Mouse (Mus musculus) G1E (cell line): ENCODE results near the gene Marveld3. TPM values are rescaled to one million over a fixed set of nuclear protein-coding genes. Genes with fewer than 3 reads are reported as not detected.

Experiments used
- ATAC-seq: 2 replicates; pipeline ENCODE4 v1.8.0; 2016; ENCODE audit warnings: mild to moderate bottlenecking; ENCODE audit not compliant: insufficient number of reproducible peaks, poor library complexity, low FRiP score, severe bottlenecking; ENCODE audit errors: extremely low read depth
- DNase-seq: peaks from one replicate; pipeline ENCODE4 v3.0.0; 2012; ENCODE audit warnings: low spot score
- H3K27me3 ChIP-seq: 2 replicates; pipeline ENCODE4 v1.6.1; 2012; ENCODE audit warnings: mild to moderate bottlenecking, low read length, inconsistent platforms; ENCODE audit not compliant: insufficient read depth
- H3K36me3 ChIP-seq: replicated peaks from 2 replicates; pipeline ENCODE3; 2012; ENCODE audit warnings: mild to moderate bottlenecking, inconsistent platforms
- H3K4me1 ChIP-seq: 2 replicates; pipeline ENCODE4 v1.6.1; 2012; ENCODE audit warnings: low read depth, low read length, inconsistent platforms, mixed read lengths; ENCODE audit not compliant: insufficient read depth
- H3K4me3 ChIP-seq: 2 replicates; pipeline ENCODE4 v1.5.1; 2012; ENCODE audit warnings: low read depth, mild to moderate bottlenecking, inconsistent platforms, low read length, moderate library complexity, mixed read lengths
- H3K9me3 ChIP-seq: replicated peaks from 2 replicates; pipeline ENCODE4 v1.6.1; 2012; ENCODE audit warnings: inconsistent platforms
- CTCF ChIP-seq: IDR thresholded peaks from 2 replicates; pipeline ENCODE4 v1.5.1; 2012; ENCODE audit warnings: low read depth, low read length, inconsistent platforms, mixed read lengths
- GATA1 ChIP-seq: IDR thresholded peaks from 2 replicates; pipeline ENCODE4 v1.6.1; 2012; ENCODE audit warnings: borderline replicate concordance, low read length, inconsistent platforms, mixed read lengths
- GATA2 ChIP-seq: IDR thresholded peaks from 2 replicates; pipeline ENCODE4 v1.6.1; 2012; ENCODE audit warnings: low read depth, low read length, inconsistent platforms, borderline replicate concordance
- POLR2AphosphoS5 ChIP-seq: IDR thresholded peaks from 2 replicates; pipeline ENCODE4 v1.6.1; 2012; ENCODE audit warnings: low read depth, low read length, inconsistent platforms; ENCODE audit not compliant: insufficient replicate concordance
- TAL1 ChIP-seq: conservative IDR thresholded peaks from 2 replicates; pipeline ENCODE4 v1.6.1; 2012; ENCODE audit warnings: low read depth, low read length, inconsistent platforms, mixed read lengths
- polyA plus RNA-seq: library from polyadenylated mRNA; stranded (reverse); fragments of >175 nt; gene quantifications from 2 replicates; pipeline ENCODE4 v1.2.3, GENCODE M21; 2012
- total RNA-seq, 2 experiments: library from RNA; stranded (forward) in 1 of 2; stranded (reverse) in 1 of 2; fragments of 200-1000 nt in 1 of 2; fragments of >200 nt in 1 of 2; fragmentation: Nextera tagmentation in 1 of 2; gene quantifications; 2 replicates each; pipeline ENCODE4 v1.2.3; 2014 to 2017

Marveld3 gene
- total and polyA plus RNA-seq, 3 experiments, result 0.16 TPM; not detected in 2

- no peak for TF ChIP-seq GATA2
- no peak for TF ChIP-seq GATA1
- TF ChIP-seq CTCF, result peak; percentile 32; the same call in 1 of the 2 replicates
- no peak for TF ChIP-seq POLR2AphosphoS5
- TF ChIP-seq TAL1, result no peak
- Histone ChIP-seq H3K4me1 (no peaks in the 10 kb centered on the region), H3K9me3 (no peaks in the 10 kb centered on the region), H3K4me3 (no peak overlapping the region), H3K36me3 (no peaks in the 10 kb centered on the region), H3K27me3 (no peaks in the 10 kb centered on the region; the same call in 1 of the 2 replicates)
- DNase-seq (no peak), ATAC-seq (no peak; the same call in 1 of the 2 replicates)
Measured at GRCm38 (mm10) chr8:110002953-110003352, 41.0 kb upstream of the Marveld3 start.

GRCm38 (mm10) chr8:109999974-110000373 lies 38.0 kb upstream of the Marveld3 start:
- H3K27me3 ChIP-seq, result no peaks in the 10 kb centered on the region
- no peaks in the 10 kb centered on the region for H3K36me3 ChIP-seq
- DNase-seq, result no peak
- H3K4me1 ChIP-seq, result no peaks in the 10 kb centered on the region
- no peak for ATAC-seq
- H3K9me3 ChIP-seq, result no peaks in the 10 kb centered on the region
- TF ChIP-seq TAL1, result no peak
- no peak for TF ChIP-seq CTCF
- no peak for TF ChIP-seq GATA2
- TF ChIP-seq GATA1, result no peak
- no peak for TF ChIP-seq POLR2AphosphoS5
- H3K4me3 ChIP-seq, result no peak overlapping the region

GRCm38 (mm10) chr8:109998066-109998465 lies 36.1 kb upstream of the Marveld3 start:
- H3K4me3 ChIP-seq, result no peak overlapping the region
- TF ChIP-seq GATA1 (no peak), GATA2 (no peak), CTCF (no peak), POLR2AphosphoS5 (no peak), TAL1 (no peak)
- H3K36me3 ChIP-seq, result no peaks in the 10 kb centered on the region
- ATAC-seq, result no peak
- no peaks in the 10 kb centered on the region for H3K27me3 ChIP-seq
- no peaks in the 10 kb centered on the region for H3K4me1 ChIP-seq
- no peaks in the 10 kb centered on the region for H3K9me3 ChIP-seq
- DNase-seq, result no peak

- no peak for ATAC-seq
- H3K27me3 ChIP-seq, result no peaks in the 10 kb centered on the region
- no peak for DNase-seq
- H3K4me3 ChIP-seq, result no peak overlapping the region
- H3K36me3 ChIP-seq, result no peaks in the 10 kb centered on the region
- TF ChIP-seq GATA1 (no peak), POLR2AphosphoS5 (no peak), CTCF (no peak), TAL1 (no peak), GATA2 (no peak)
- H3K9me3 ChIP-seq, result no peaks in the 10 kb centered on the region
- no peaks in the 10 kb centered on the region for H3K4me1 ChIP-seq
Measured at GRCm38 (mm10) chr8:109997381-109997780, 35.4 kb upstream of the Marveld3 start.

- no peaks in the 10 kb centered on the region for H3K9me3 ChIP-seq
- no peaks in the 10 kb centered on the region for H3K27me3 ChIP-seq
- H3K4me3 ChIP-seq, result no peak overlapping the region
- no peaks in the 10 kb centered on the region for H3K4me1 ChIP-seq
- TF ChIP-seq POLR2AphosphoS5 (no peak), CTCF (no peak), GATA1 (no peak), GATA2 (no peak), TAL1 (no peak)
- ATAC-seq (no peak), DNase-seq (no peak)
- no peaks in the 10 kb centered on the region for H3K36me3 ChIP-seq
Measured at GRCm38 (mm10) chr8:109992951-109993350, 30.9 kb upstream of the Marveld3 start.

GRCm38 (mm10) chr8:109992166-109992565 lies 30.2 kb upstream of the Marveld3 start:
- no peak for TF ChIP-seq GATA2
- TF ChIP-seq TAL1, result no peak
- no peak for TF ChIP-seq GATA1
- TF ChIP-seq POLR2AphosphoS5, result no peak
- no peak for TF ChIP-seq CTCF
- Histone ChIP-seq H3K4me3 (no peak overlapping the region), H3K36me3 (no peaks in the 10 kb centered on the region), H3K27me3 (no peaks in the 10 kb centered on the region), H3K9me3 (no peaks in the 10 kb centered on the region), H3K4me1 (no peaks in the 10 kb centered on the region)
- ATAC-seq (no peak), DNase-seq (no peak)

- Histone ChIP-seq H3K4me3 (no peak within 1 kb of the TSS), H3K27me3 (0 out of 2 replicates have a peak, but pooled peaks cover 2% of the 10 kb centered on the region), H3K36me3 (no peaks in the 10 kb centered on the region), H3K4me1 (no peaks in the 10 kb centered on the region), H3K9me3 (no peaks in the 10 kb centered on the region)
- ATAC-seq (no peak), DNase-seq (no peak)
- TF ChIP-seq TAL1, result no peak
- no peak for TF ChIP-seq GATA1
- no peak for TF ChIP-seq GATA2
- TF ChIP-seq POLR2AphosphoS5, result no peak
- no peak for TF ChIP-seq CTCF
Measured at GRCm38 (mm10) chr8:109990224-109990623, 28.2 kb upstream of the Marveld3 start, which contains the start of gene Tat. Gene Tat (plus strand): TSS chr8:109990437.
